Comparison of ENCODE assay signal across 8 mouse cellular contexts in genomic region chr1:90676192-90677006, GRCm38 (mm10).
DNase-seq lines count a peak whose midpoint lies in the region; ATAC-seq lines count a peak whose summit lies in the region.

No protein-coding gene starts in this region.

- H3K27me3 ChIP-seq in embryonic facial prominence, embryonic 15.5 days = no peaks in the 10 kb centered on the region
- H3K27me3 ChIP-seq in intestine, embryonic 15.5 days (replicated peaks) = no peaks in the 10 kb centered on the region

- H3K4me3 ChIP-seq in embryonic facial prominence, embryonic 15.5 days (replicated peaks) = no peak overlapping the region
- no peak overlapping the region for H3K4me3 ChIP-seq in intestine, embryonic 15.5 days (replicated peaks)

- no peaks in the 10 kb centered on the region for H3K9me3 ChIP-seq in embryonic facial prominence, embryonic 15.5 days (replicated peaks)
- H3K9me3 ChIP-seq in intestine, embryonic 15.5 days = no peaks in the 10 kb centered on the region

- no peak overlapping the region for H3K9ac ChIP-seq in embryonic facial prominence, embryonic 15.5 days
- no peak overlapping the region for H3K9ac ChIP-seq in intestine, embryonic 15.5 days

- H3K36me3 ChIP-seq in embryonic facial prominence, embryonic 15.5 days = no peaks in the 10 kb centered on the region
- no peaks in the 10 kb centered on the region for H3K36me3 ChIP-seq in intestine, embryonic 15.5 days

- H3K27ac ChIP-seq in embryonic facial prominence, embryonic 15.5 days (replicated peaks) = peak overlapping the region; percentile 17; the same call in 1 of the 2 replicates
- peak overlapping the region; percentile 44; the same call in 1 of the 2 replicates for H3K27ac ChIP-seq in intestine, embryonic 15.5 days

- 28% methylated on average over 9 of the region's 9 CpGs for WGBS in embryonic facial prominence, embryonic 15.5 days
- 28% methylated on average over 9 of the region's 9 CpGs for WGBS in intestine, embryonic 15.5 days

- DNase-seq in embryo, embryonic 11 days = peak; percentile 38
- DNase-seq in embryo, embryonic 10 days (ENCODE audit: low spot score) = no peak
- peak; percentile 1 for DNase-seq in 416B (ENCODE audit: low read depth)
- DNase-seq in lung, postnatal 14 days = peak; percentile 75
- peak; percentile 58 for DNase-seq in yolk sac, embryonic 10.5 days (ENCODE audit: low spot score)

- H3K4me2 ChIP-seq in embryonic facial prominence, embryonic 15.5 days (replicated peaks) = no peak overlapping the region
- H3K4me2 ChIP-seq in intestine, embryonic 15.5 days (replicated peaks) = no peak overlapping the region

- peak; percentile 16; the same call in 1 of the 2 replicates for ATAC-seq in embryonic facial prominence, embryonic 15.5 days (ENCODE audit: insufficient number of reproducible peaks, low FRiP score, low TSS enrichment, low read depth)
- peak; percentile 43; the same call in 1 of the 2 replicates for ATAC-seq in intestine, embryonic 15.5 days
- no peak for ATAC-seq in inflammation-experienced regulatory T-cells, adult 6 months

- H3K4me1 ChIP-seq in embryonic facial prominence, embryonic 15.5 days = peaks cover 32% of the 10 kb centered on the region
- H3K4me1 ChIP-seq in intestine, embryonic 15.5 days (replicated peaks) = peaks cover 18% of the 10 kb centered on the region; the same call in 1 of the 2 replicates
